Mouse (Mus musculus): ENCODE measurements around the gene Rnf115.
"Not testable (repeated sequence)": the region's sequence is repeated elsewhere in the genome, so short reads cannot be mapped to it uniquely, and the experiment has no call there.

The Rnf115 gene

DNA sequence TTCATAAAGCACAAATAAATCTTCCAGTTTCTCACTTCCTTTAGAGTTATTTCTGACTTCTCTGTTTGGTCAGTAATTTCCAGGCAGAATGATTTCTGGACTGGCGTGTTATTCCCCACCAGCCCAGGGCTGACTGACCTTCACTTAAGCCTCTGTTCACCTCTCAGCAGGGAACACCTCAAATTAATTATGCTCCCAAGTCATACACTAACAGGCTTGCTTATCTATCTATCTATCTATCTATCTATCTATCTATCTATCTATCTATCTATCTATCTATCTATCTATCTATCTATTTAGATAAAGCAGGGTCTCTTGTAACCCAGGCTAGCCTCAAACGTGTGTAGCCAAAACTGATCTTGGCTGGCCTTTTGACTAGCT, 18.8 kb upstream of the Rnf115 start:
- no peak for DNase-seq

DNA sequence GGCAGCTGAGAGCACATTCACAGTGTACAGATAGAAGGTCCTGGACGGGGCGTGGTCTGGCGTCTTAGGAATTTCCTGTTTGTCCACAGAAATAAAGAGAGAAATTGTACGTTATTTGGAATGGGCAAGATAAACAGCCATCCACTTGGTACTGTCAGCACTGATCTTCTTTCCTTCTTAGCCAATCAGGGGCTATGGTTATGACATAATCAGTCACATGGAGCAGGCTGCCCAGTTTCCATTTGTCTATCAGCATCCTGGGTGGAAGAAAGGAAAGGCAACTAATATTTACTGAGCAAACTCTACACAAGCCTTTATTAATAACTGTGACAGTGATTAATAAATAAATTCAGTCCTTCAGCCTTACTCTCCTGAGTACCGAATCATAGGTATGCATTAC, 13.2 kb upstream of the Rnf115 start:
- DNase-seq: no peak

- no peak for DNase-seq
Measured at GRCm38 (mm10) chr3:96715854-96716253, 11.6 kb upstream of the Rnf115 start.

DNA sequence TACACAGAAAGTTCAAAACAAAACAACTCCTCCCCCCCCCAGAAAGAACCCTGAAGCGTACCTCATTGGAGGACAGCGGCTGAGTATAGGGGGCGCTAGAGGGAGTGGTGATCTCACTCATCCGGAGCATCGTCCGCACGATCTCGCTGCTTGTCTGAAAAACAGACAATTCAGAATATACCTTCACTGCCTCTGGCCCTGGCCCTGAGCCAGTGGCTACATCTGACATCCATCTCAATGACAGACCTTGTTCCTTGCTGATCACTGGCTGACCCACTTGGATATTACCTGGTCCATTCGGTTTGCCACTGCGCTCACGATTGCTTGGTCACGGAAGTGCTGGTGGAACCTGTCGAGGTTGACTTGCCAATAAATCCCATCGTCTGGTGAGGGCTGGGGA, 8.3 kb upstream of the Rnf115 start:
- no peak for DNase-seq

- DNase-seq: no peak
Measured at GRCm38 (mm10) chr3:96727828-96728633, 567 bp downstream of the Rnf115 start.

- DNase-seq: no peak
Measured at GRCm38 (mm10) chr3:96728634-96729402, 1.4 kb downstream of the Rnf115 start.

- DNase-seq: no peak
Measured at GRCm38 (mm10) chr3:96729403-96729784, 1.9 kb downstream of the Rnf115 start.

- no peak for DNase-seq
Measured at GRCm38 (mm10) chr3:96730785-96731184, 3.3 kb downstream of the Rnf115 start.

- DNase-seq: no peak
Measured at GRCm38 (mm10) chr3:96733984-96734383, 6.5 kb downstream of the Rnf115 start.

DNA sequence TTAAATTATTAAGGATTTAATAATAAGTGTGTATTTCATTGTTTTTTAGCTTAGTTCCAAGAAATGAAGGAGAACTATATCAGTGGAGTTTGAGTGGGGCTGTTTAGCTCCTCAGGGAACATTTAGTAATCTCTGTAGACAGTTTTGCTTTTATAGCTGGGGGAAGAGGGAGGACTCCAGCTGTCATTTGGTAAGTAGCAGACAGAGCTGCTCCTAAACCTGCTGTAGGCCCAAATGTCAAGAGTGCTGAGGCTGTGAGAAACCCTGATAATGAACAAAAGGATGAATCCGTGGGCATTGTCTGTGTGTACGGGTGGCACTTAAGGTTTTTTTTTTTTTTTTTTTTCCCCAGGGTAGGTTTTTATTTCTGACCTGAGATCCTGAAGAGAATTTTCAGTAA, 7.7 kb downstream of the Rnf115 start:
- no peak for DNase-seq

GRCm38 (mm10) chr3:96737013-96737740, 9.7 kb downstream of the Rnf115 start:
- DNase-seq: peak; percentile 22

DNA sequence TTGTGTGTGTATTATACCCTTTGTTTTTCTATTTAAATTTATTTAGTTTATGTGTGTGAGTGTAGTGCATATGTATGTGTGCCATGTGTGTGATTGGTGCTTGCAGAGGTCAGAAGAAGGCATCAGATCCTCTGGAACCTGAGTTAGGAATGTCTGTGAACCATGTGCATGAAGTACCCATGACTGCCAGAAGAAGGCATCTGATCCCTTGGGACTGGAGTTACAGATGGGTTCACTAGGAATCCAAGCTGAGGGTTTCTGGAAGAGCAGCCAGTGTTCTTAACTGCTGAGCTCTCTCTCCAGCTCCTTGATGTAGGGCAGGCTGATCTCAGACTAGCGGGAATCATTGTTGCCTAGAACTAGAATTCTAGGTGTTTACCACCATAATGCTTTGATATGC, 10.5 kb downstream of the Rnf115 start:
- peak; percentile 28 for DNase-seq

DNA sequence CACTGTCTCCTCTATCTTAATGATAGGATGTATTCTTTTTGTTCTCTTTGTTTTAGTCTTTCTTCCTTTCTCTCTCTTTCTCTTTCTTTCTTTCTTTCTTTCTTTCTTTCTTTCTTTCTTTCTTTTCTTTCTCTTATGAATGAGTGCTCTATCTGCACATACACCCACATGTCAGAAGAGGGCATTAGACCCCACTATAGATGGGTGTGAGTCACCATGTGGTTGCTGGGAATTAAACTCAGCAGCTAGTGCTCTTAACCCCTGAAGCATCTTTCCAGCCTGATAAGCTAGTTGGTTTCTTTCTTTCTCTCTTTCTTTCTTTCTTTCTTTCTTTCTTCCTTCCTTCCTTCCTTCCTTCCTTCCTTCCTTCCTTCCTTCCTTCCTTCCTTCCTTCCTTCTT, 12.8 kb downstream of the Rnf115 start:
- DNase-seq: not testable (repeated sequence)

- no peak for DNase-seq
Measured at GRCm38 (mm10) chr3:96744348-96744747, 16.9 kb downstream of the Rnf115 start.

DNA sequence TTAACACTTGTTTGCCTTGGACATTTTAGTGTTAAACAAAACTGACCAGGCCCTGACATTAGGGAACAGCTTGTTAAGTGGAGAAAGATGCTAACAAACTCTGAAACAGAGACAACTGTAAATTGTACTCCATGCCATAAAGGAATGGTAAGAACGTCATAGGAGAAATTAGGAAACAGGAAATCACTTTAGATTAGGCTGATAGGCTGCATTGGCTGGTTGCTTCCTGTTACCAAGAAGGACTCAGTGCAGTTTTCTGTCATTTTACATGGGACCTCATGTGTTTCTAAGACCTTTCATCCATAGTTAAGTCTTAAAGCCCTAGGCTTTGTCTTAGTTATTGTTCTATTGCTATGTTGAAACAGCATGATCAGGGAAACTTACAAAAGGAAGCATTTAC, 19.4 kb downstream of the Rnf115 start:
- DNase-seq: no peak

DNA sequence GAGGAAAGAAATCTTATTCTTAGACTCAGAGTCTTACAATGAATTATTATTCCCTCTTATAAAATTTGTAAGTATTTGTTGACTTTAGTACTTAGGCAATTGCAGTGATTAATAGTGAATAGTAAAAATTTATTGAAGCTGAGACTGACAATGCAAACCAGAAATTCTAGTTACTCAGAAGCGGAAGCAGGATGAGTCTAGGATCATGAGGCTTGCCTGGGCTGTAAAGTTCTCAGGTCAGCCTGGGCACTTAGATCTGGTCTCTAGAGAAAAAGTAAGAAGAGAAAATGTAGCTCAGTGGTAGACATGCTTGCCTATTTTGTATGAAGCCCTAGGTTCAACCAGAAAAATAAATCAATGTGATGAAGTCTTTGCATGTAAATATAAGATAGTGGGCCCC, 28.5 kb downstream of the Rnf115 start:
- DNase-seq: no peak

DNA sequence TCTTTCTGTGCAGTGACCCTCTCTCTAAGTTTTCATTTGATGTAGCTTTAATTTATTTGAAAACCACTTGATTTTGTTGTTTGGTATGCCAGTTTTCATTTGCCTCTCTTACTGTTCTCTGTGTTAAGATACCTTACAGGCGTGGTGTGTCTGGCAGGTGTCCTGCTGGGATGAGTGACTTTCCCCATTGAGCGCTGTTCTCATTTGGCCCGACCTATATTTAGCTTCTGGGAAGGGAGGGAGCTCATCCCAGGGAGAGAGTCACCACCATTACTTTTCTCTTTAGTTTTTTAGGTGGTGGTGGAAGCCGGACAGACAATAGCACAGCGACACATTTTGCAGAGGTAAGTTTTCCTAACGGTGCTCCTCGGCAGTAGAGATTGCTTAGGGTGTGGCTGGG, 30.2 kb downstream of the Rnf115 start:
- DNase-seq: no peak

DNA sequence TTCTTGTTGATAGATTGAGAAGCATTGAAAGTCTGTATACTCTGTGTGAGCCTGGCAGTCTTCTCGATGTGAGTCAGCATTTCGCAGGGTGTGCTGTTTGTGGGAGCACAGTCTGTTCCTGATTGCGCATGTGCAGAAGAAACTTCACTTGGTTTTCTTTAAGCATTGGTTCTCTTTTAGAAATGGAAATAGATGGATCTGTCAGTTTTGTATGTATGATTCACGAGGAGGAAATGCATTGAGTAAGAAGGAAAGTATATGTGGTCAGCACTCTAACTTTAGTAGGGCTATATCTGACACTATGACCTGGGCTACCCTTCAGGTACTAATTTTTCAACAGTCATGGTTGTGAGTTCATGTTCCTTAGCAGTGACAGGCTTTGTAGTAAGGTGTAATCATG, 32.2 kb downstream of the Rnf115 start:
- DNase-seq: no peak

GRCm38 (mm10) chr3:96764528-96764927, 37.1 kb downstream of the Rnf115 start:
- no peak for DNase-seq

GRCm38 (mm10) chr3:96769971-96770370, 42.5 kb downstream of the Rnf115 start:
- DNase-seq: no peak

DNA sequence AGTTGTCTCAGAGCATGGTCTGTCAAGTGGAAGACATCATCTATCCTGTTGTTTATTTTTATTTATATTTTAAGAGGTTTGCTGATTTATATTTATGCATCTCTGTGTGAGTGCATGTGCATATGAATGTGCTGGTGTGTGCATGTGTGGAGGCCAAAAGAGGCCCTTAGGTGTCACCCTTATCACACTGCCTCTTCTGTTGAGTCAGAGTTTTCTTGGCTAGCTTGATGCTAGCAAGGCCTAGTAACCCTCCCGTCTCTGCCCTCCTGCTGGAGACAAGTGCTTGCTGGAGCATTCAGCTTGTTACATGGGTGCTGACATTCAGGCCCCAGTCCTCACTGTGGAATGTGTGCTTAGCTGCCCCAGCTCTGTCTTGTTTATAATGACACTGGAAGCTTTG, 45.5 kb downstream of the Rnf115 start:
- DNase-seq: peak; percentile 20

- peak; percentile 69 for DNase-seq
Measured at GRCm38 (mm10) chr3:96777120-96777519, 49.7 kb downstream of the Rnf115 start.

GRCm38 (mm10) chr3:96782236-96782635, 54.8 kb downstream of the Rnf115 start:
- no peak for DNase-seq

GRCm38 (mm10) chr3:96787784-96788183, 60.3 kb downstream of the Rnf115 start:
- DNase-seq: no peak
